Mouse (Mus musculus): ENCODE results near the gene Clic1. TPM values are rescaled to one million over a fixed set of nuclear protein-coding genes. Genes with fewer than 3 reads are reported as not detected.
A peak's percentile ranks its signal among the peaks of the same experiment; 100 is the strongest.
"Not testable (repeated sequence)": the region's sequence is repeated elsewhere in the genome, so short reads cannot be mapped to it uniquely, and the experiment has no call there.

Gene Clic1
- polyA plus RNA-seq, 1 experiment = 321 TPM

GRCm38 (mm10) chr17:35029691-35030532, 19.9 kb upstream of the Clic1 start:
- peak; percentile 38 for DNase-seq
- 15% methylated on average over 19 of the region's 19 CpGs for WGBS
- Histone ChIP-seq H3K36me3 (ENCODE audit: control insufficient read depth, insufficient read depth, low read length) (no peaks in the 10 kb centered on the region), H3K27me3 (ENCODE audit: control insufficient read depth, insufficient read depth, low read length) (no peaks in the 10 kb centered on the region), H3K4me3 (ENCODE audit: control insufficient read depth, insufficient read depth, low read length) (peak overlapping the region; percentile 10), H3K4me1 (replicated peaks; ENCODE audit: control insufficient read depth, insufficient read depth, low read length) (peaks cover 39% of the 10 kb centered on the region), H3K27ac (ENCODE audit: control insufficient read depth, insufficient read depth, low read length) (peak overlapping the region; percentile 6; the same call in 1 of the 2 replicates)
- TF ChIP-seq CTCF (IDR thresholded peaks at IDR 0.05; ENCODE audit: borderline replicate concordance, control insufficient read depth, extremely low read depth, insufficient read depth, low read length, poor library complexity) = peak; percentile 49; the same call in 1 of the 2 replicates
- TF ChIP-seq POLR2A (IDR thresholded peaks at IDR 0.05; ENCODE audit: control insufficient read depth, extremely low read depth, insufficient read depth, low read length, poor library complexity) = no peak

- TF ChIP-seq POLR2A (IDR thresholded peaks at IDR 0.05; ENCODE audit: control insufficient read depth, extremely low read depth, insufficient read depth, low read length, poor library complexity) = no peak
- TF ChIP-seq CTCF (IDR thresholded peaks at IDR 0.05; ENCODE audit: borderline replicate concordance, control insufficient read depth, extremely low read depth, insufficient read depth, low read length, poor library complexity) = no peak
- Histone ChIP-seq H3K27me3 (ENCODE audit: control insufficient read depth, insufficient read depth, low read length) (no peaks in the 10 kb centered on the region), H3K4me3 (ENCODE audit: control insufficient read depth, insufficient read depth, low read length) (no peak overlapping the region), H3K4me1 (replicated peaks; ENCODE audit: control insufficient read depth, insufficient read depth, low read length) (peaks cover 38% of the 10 kb centered on the region), H3K27ac (ENCODE audit: control insufficient read depth, insufficient read depth, low read length) (no peak overlapping the region), H3K36me3 (ENCODE audit: control insufficient read depth, insufficient read depth, low read length) (no peaks in the 10 kb centered on the region)
- DNase-seq = no peak
- WGBS = 95% methylated on average over 11 of the region's 11 CpGs
Measured at GRCm38 (mm10) chr17:35031272-35031671, 18.5 kb upstream of the Clic1 start.

- peaks cover 35% of the 10 kb centered on the region for H3K4me1 ChIP-seq (replicated peaks; ENCODE audit: control insufficient read depth, insufficient read depth, low read length)
- WGBS = 85% methylated on average over 7 of the region's 7 CpGs
- DNase-seq = no peak
Measured at GRCm38 (mm10) chr17:35031880-35032279, 17.9 kb upstream of the Clic1 start.

GRCm38 (mm10) chr17:35032323-35032870, 17.4 kb upstream of the Clic1 start:
- 80% methylated on average over 8 of the region's 8 CpGs for WGBS
- Histone ChIP-seq H3K4me1 (replicated peaks; ENCODE audit: control insufficient read depth, insufficient read depth, low read length) (peaks cover 32% of the 10 kb centered on the region), H3K27me3 (ENCODE audit: control insufficient read depth, insufficient read depth, low read length) (no peaks in the 10 kb centered on the region), H3K27ac (ENCODE audit: control insufficient read depth, insufficient read depth, low read length) (no peak overlapping the region), H3K4me3 (ENCODE audit: control insufficient read depth, insufficient read depth, low read length) (no peak overlapping the region), H3K36me3 (ENCODE audit: control insufficient read depth, insufficient read depth, low read length) (no peaks in the 10 kb centered on the region)
- DNase-seq = no peak
- TF ChIP-seq CTCF (IDR thresholded peaks at IDR 0.05; ENCODE audit: borderline replicate concordance, control insufficient read depth, extremely low read depth, insufficient read depth, low read length, poor library complexity) (no peak), POLR2A (IDR thresholded peaks at IDR 0.05; ENCODE audit: control insufficient read depth, extremely low read depth, insufficient read depth, low read length, poor library complexity) (no peak)

More at GRCm38 (mm10) chr17:35031880-35032279, 17.9 kb upstream of the Clic1 start:
- no peak for TF ChIP-seq CTCF (IDR thresholded peaks at IDR 0.05; ENCODE audit: borderline replicate concordance, control insufficient read depth, extremely low read depth, insufficient read depth, low read length, poor library complexity)
- no peak for TF ChIP-seq POLR2A (IDR thresholded peaks at IDR 0.05; ENCODE audit: control insufficient read depth, extremely low read depth, insufficient read depth, low read length, poor library complexity)
- Histone ChIP-seq H3K27me3 (ENCODE audit: control insufficient read depth, insufficient read depth, low read length) (no peaks in the 10 kb centered on the region), H3K4me3 (ENCODE audit: control insufficient read depth, insufficient read depth, low read length) (no peak overlapping the region), H3K36me3 (ENCODE audit: control insufficient read depth, insufficient read depth, low read length) (no peaks in the 10 kb centered on the region), H3K27ac (ENCODE audit: control insufficient read depth, insufficient read depth, low read length) (no peak overlapping the region)

GRCm38 (mm10) chr17:35033703-35034102, 16.1 kb upstream of the Clic1 start:
- H3K4me3 ChIP-seq (ENCODE audit: control insufficient read depth, insufficient read depth, low read length); H3K27me3 ChIP-seq (ENCODE audit: control insufficient read depth, insufficient read depth, low read length); H3K27ac ChIP-seq (ENCODE audit: control insufficient read depth, insufficient read depth, low read length); H3K36me3 ChIP-seq (ENCODE audit: control insufficient read depth, insufficient read depth, low read length); DNase-seq: not testable (repeated sequence)
- H3K4me1 ChIP-seq (replicated peaks; ENCODE audit: control insufficient read depth, insufficient read depth, low read length) = peaks cover 22% of the 10 kb centered on the region
- WGBS = 79% methylated on average over 1 of the region's 1 CpGs

GRCm38 (mm10) chr17:35034896-35035295, 14.9 kb upstream of the Clic1 start:
- peaks cover 10% of the 10 kb centered on the region for H3K4me1 ChIP-seq (replicated peaks; ENCODE audit: control insufficient read depth, insufficient read depth, low read length)
- no peaks in the 10 kb centered on the region for H3K27me3 ChIP-seq (ENCODE audit: control insufficient read depth, insufficient read depth, low read length)
- no peak overlapping the region for H3K27ac ChIP-seq (ENCODE audit: control insufficient read depth, insufficient read depth, low read length)
- H3K36me3 ChIP-seq (ENCODE audit: control insufficient read depth, insufficient read depth, low read length) = no peaks in the 10 kb centered on the region
- no peak for DNase-seq
- no peak for TF ChIP-seq POLR2A (IDR thresholded peaks at IDR 0.05; ENCODE audit: control insufficient read depth, extremely low read depth, insufficient read depth, low read length, poor library complexity)
- TF ChIP-seq CTCF (IDR thresholded peaks at IDR 0.05; ENCODE audit: borderline replicate concordance, control insufficient read depth, extremely low read depth, insufficient read depth, low read length, poor library complexity) = no peak
- H3K4me3 ChIP-seq (ENCODE audit: control insufficient read depth, insufficient read depth, low read length) = no peak overlapping the region
- WGBS = 69% methylated on average over 6 of the region's 6 CpGs
